Mouse (Mus musculus): ENCODE measurements at regions not wholly inside any gene's neighbourhood (a gene's known extent, or its start where the extent isn't known, plus 50 kb on each side); places are given as distances from the start of the nearest gene placed in this dataset.

GRCm38 (mm10) chr11:94850129-94850528, 67.6 kb upstream of the Tmem92 start:
- WGBS: 91% methylated on average over 3 of the region's 3 CpGs
- no peaks in the 10 kb centered on the region for H3K4me1 ChIP-seq
- no peak overlapping the region for H3K9ac ChIP-seq
- no peaks in the 10 kb centered on the region for H3K36me3 ChIP-seq (replicated peaks)
- ATAC-seq (ENCODE audit: low FRiP score): no peak
- no peak overlapping the region for H3K27ac ChIP-seq
- no peaks in the 10 kb centered on the region for H3K27me3 ChIP-seq
- no peak overlapping the region for H3K4me3 ChIP-seq (replicated peaks)
- no peak overlapping the region for H3K4me2 ChIP-seq
- no peaks in the 10 kb centered on the region for H3K9me3 ChIP-seq

GRCm38 (mm10) chr11:94839133-94839532, 56.6 kb upstream of the Tmem92 start:
- Histone ChIP-seq H3K4me2 (no peak overlapping the region), H3K9ac (no peak overlapping the region), H3K27ac (no peak overlapping the region), H3K4me3 (replicated peaks) (no peak overlapping the region), H3K27me3 (no peaks in the 10 kb centered on the region), H3K9me3 (0 out of 2 replicates have a peak, but pooled peaks cover 2% of the 10 kb centered on the region), H3K36me3 (replicated peaks) (no peaks in the 10 kb centered on the region), H3K4me1 (no peaks in the 10 kb centered on the region)
- no peak for ATAC-seq (ENCODE audit: low FRiP score)

- no peak overlapping the region for H3K4me3 ChIP-seq (replicated peaks)
- ATAC-seq (ENCODE audit: low FRiP score): no peak
- 69% methylated on average over 3 of the region's 3 CpGs for WGBS
Measured at GRCm38 (mm10) chr11:94838140-94838539, 55.6 kb upstream of the Tmem92 start.

GRCm38 (mm10) chr11:94836347-94836746, 53.8 kb upstream of the Tmem92 start:
- Histone ChIP-seq H3K4me1 (no peaks in the 10 kb centered on the region), H3K4me2 (no peak overlapping the region), H3K36me3 (replicated peaks) (no peaks in the 10 kb centered on the region), H3K4me3 (replicated peaks) (no peak overlapping the region), H3K27ac (no peak overlapping the region), H3K27me3 (no peaks in the 10 kb centered on the region), H3K9me3 (0 out of 2 replicates have a peak, but pooled peaks cover 2% of the 10 kb centered on the region), H3K9ac (no peak overlapping the region)
- no peak for ATAC-seq (ENCODE audit: low FRiP score)

More at GRCm38 (mm10) chr11:94838140-94838539, 55.6 kb upstream of the Tmem92 start:
- 0 out of 2 replicates have a peak, but pooled peaks cover 2% of the 10 kb centered on the region for H3K9me3 ChIP-seq
- H3K27me3 ChIP-seq: no peaks in the 10 kb centered on the region
- no peaks in the 10 kb centered on the region for H3K4me1 ChIP-seq
- no peak overlapping the region for H3K27ac ChIP-seq
- H3K4me2 ChIP-seq: no peak overlapping the region
- H3K36me3 ChIP-seq (replicated peaks): no peaks in the 10 kb centered on the region
- no peak overlapping the region for H3K9ac ChIP-seq

- WGBS: 29% methylated on average over 13 of the region's 13 CpGs
- H3K9me3 ChIP-seq: 0 out of 2 replicates have a peak, but pooled peaks cover 2% of the 10 kb centered on the region
Measured at GRCm38 (mm10) chr11:94832246-94832985, 49.9 kb upstream of the Tmem92 start.

More at GRCm38 (mm10) chr11:94832246-94832985, 49.9 kb upstream of the Tmem92 start:
- H3K4me1 ChIP-seq: no peaks in the 10 kb centered on the region
- H3K4me2 ChIP-seq: no peak overlapping the region
- H3K27me3 ChIP-seq: no peaks in the 10 kb centered on the region
- H3K27ac ChIP-seq: no peak overlapping the region
- no peaks in the 10 kb centered on the region for H3K36me3 ChIP-seq (replicated peaks)
- H3K9ac ChIP-seq: no peak overlapping the region
- no peak overlapping the region for H3K4me3 ChIP-seq (replicated peaks)
- no peak for ATAC-seq (ENCODE audit: low FRiP score)
